Mouse (Mus musculus) heart, adult 2 months (tissue): ENCODE data around the gene Ptprh. TPM values are rescaled to one million over a fixed set of nuclear protein-coding genes. Genes with fewer than 3 reads are reported as not detected.

Experiments
- DNase-seq, 2 experiments: peaks; one replicate each; pipeline ENCODE4 v3.0.0; 2021
- H3K27ac ChIP-seq: fragments of 200-600 bp; 2 replicates; pipeline ENCODE4 v1.8.1; 2022
- H3K27me3 ChIP-seq: fragments of 200-500 bp; 2 replicates; pipeline ENCODE4 v1.6.1; 2012; ENCODE audit warnings: mild to moderate bottlenecking, low read length, inconsistent platforms, mixed read lengths; ENCODE audit not compliant: control insufficient read depth, insufficient read depth
- H3K36me3 ChIP-seq: fragments of 200-500 bp; 2 replicates; pipeline ENCODE4 v1.6.1; 2012; ENCODE audit warnings: low read length, inconsistent platforms; ENCODE audit not compliant: control insufficient read depth, insufficient read depth
- H3K4me1 ChIP-seq: fragments of 200-500 bp; 2 replicates; pipeline ENCODE4 v1.6.1; 2011; ENCODE audit warnings: low read length; ENCODE audit not compliant: control insufficient read depth, insufficient read depth
- H3K4me3 ChIP-seq: fragments of 200-600 bp; 2 replicates; pipeline ENCODE4 v1.8.1; 2022
- H3K79me2 ChIP-seq: fragments of 200-500 bp; replicated peaks from 2 replicates; pipeline ENCODE4 v1.6.1; 2012; ENCODE audit warnings: mild to moderate bottlenecking, inconsistent platforms, low read length, moderate library complexity, mixed read lengths; ENCODE audit not compliant: control insufficient read depth, insufficient read depth
- H3K9ac ChIP-seq: fragments of 200-500 bp; 2 replicates; pipeline ENCODE4 v1.6.1; 2012; ENCODE audit warnings: low read depth, mild to moderate bottlenecking, control low read depth, inconsistent platforms, low read length, mixed read lengths
- CTCF ChIP-seq: fragments of 200-600 bp; IDR thresholded peaks from 2 replicates; pipeline ENCODE4 v1.8.1; 2022; ENCODE audit warnings: antibody characterized with exemption, mild to moderate bottlenecking, moderate library complexity
- EP300 ChIP-seq: fragments of 200-500 bp; IDR thresholded peaks from 2 replicates; pipeline ENCODE4 v1.6.1; 2011; ENCODE audit warnings: low read depth, low read length, control low read depth; ENCODE audit not compliant: insufficient read depth
- POLR2A ChIP-seq: fragments of 200-500 bp; IDR thresholded peaks from 2 replicates; pipeline ENCODE4 v1.6.1; 2011; ENCODE audit warnings: mild to moderate bottlenecking, low read depth, low read length, control low read depth; ENCODE audit not compliant: insufficient read depth
- WGBS: fragments of 180-500 bp; shearing (Covaris S2); methylation state at CpG from one replicate; pipeline ENCODE4 v1.1.7; 2018; 5-methylcytosine and 5-hydroxymethylcytosine counted together
- intact Hi-C: fragments of 180-260 bp; cut with DNase I; formaldehyde crosslinking; loops from one replicate; pipeline ENCODE4 v1.15.1; 2025
- microRNA-seq, 2 experiments: library from miRNA; unstranded; fragments of <30 nt; microRNA quantifications; one replicate each; pipeline ENCODE4 v1.2.0; 2021
- polyA plus RNA-seq: library from polyadenylated mRNA; depleted of rRNA; stranded (reverse); fragments of >200 nt; gene quantifications from 2 replicates; pipeline ENCODE4 v1.2.3, GENCODE M21; 2012; rRNA removed
- total RNA-seq, 2 experiments: library from RNA; stranded (reverse); gene quantifications; 2 replicates each; pipeline ENCODE4 v1.2.3; 2021

The Ptprh gene
- total and polyA plus RNA-seq, 3 experiments: 0.06 TPM; not detected in 2

- Histone ChIP-seq H3K79me2 (peaks cover 7% of the 10 kb centered on the region), H3K36me3 (peaks cover 6% of the 10 kb centered on the region), H3K9ac (peak within 1 kb of the TSS; percentile 92), H3K4me3 (peak within 1 kb of the TSS; percentile 89), H3K27ac (peak within 1 kb of the TSS; percentile 97), H3K4me1 (peaks cover 27% of the 10 kb centered on the region), H3K27me3 (no peaks in the 10 kb centered on the region)
- peak; percentile 97 for DNase-seq
- WGBS: 1% methylated on average over 62 of the region's 62 CpGs
- TF ChIP-seq POLR2A: peak; percentile 69
- TF ChIP-seq CTCF: no peak
- 0 out of 2 replicates have a peak, but pooled peaks have one; percentile 7 for TF ChIP-seq EP300
- intact Hi-C loops: loop anchor here (5.0 to 10.0 kb wide), 3 partner anchors 54 to 413 kb away; partner anchors contain the start of genes Leng8, Rdh13 and Zfp628
Measured at GRCm38 (mm10) chr7:4501558-4502397, 102.1 kb downstream of the Ptprh start, which contains the start of gene Ppp1r12c. Gene Ppp1r12c (minus strand): TSS chr7:4501680.

- intact Hi-C loops: loop anchor here (5.0 to 10.0 kb wide), 3 partner anchors 54 to 414 kb away; partner anchors contain the start of genes Leng8, Rdh13 and Zfp628
- peaks cover 29% of the 10 kb centered on the region for H3K4me1 ChIP-seq
- 1% methylated on average over 52 of the region's 52 CpGs for WGBS
Measured at GRCm38 (mm10) chr7:4500892-4501471, 102.9 kb downstream of the Ptprh start.

GRCm38 (mm10) chr7:4499034-4499433 is 104.8 kb downstream of the Ptprh start:
- 44% methylated on average over 4 of the region's 4 CpGs for WGBS
- intact Hi-C loops: loop anchor here (2.0 to 10.0 kb wide), 2 partner anchors 20 to 1204 kb away; no protein-coding TSS in a partner anchor
- H3K27ac ChIP-seq: peak overlapping the region; percentile 97
- peaks cover 6% of the 10 kb centered on the region for H3K36me3 ChIP-seq
- peak overlapping the region; percentile 50 for H3K9ac ChIP-seq
- peaks cover 28% of the 10 kb centered on the region for H3K4me1 ChIP-seq
- TF ChIP-seq EP300 (no peak), CTCF (no peak), POLR2A (no peak)
- no peak for DNase-seq
- H3K27me3 ChIP-seq: no peaks in the 10 kb centered on the region
- H3K4me3 ChIP-seq: peak overlapping the region; percentile 18
- peaks cover 7% of the 10 kb centered on the region for H3K79me2 ChIP-seq

More at GRCm38 (mm10) chr7:4500892-4501471, 102.9 kb downstream of the Ptprh start:
- H3K4me3 ChIP-seq: peak overlapping the region; percentile 89
- peak overlapping the region; percentile 92 for H3K9ac ChIP-seq
- peaks cover 6% of the 10 kb centered on the region for H3K36me3 ChIP-seq
- H3K27ac ChIP-seq: peak overlapping the region; percentile 97
- H3K27me3 ChIP-seq: no peaks in the 10 kb centered on the region
- TF ChIP-seq CTCF: no peak
- TF ChIP-seq EP300: no peak
- TF ChIP-seq POLR2A: no peak
- peak; percentile 68 to 73 for DNase-seq
- peaks cover 7% of the 10 kb centered on the region for H3K79me2 ChIP-seq

Small RNAs within 50 kb of the gene (microRNA-seq; reads per million reads assigned to microRNA genes)
- gene Gm23577: 0 reads per million in 2 experiments

Other genes with a start within 250 kb of the Ptprh start
- gene Gp6, start 206.3 kb downstream of the Ptprh start, total RNA-seq: 1 to 10 TPM in 1 of 2 experiments, under 1 TPM in 1; 0.50 to 1.9 TPM
- gene Gp6, start 206.3 kb downstream of the Ptprh start, polyA plus RNA-seq: 0.44 and 0.76 TPM in 2 replicates
- 10 to 100 TPM; 31.0 to 34.1 TPM for gene Rdh13, start 158.4 kb downstream of the Ptprh start, total RNA-seq
- 25.1 and 42.5 TPM in 2 replicates for gene Rdh13, start 158.4 kb downstream of the Ptprh start, polyA plus RNA-seq
- gene Eps8l1, start 143.4 kb downstream of the Ptprh start, total RNA-seq: 1 to 10 TPM; 3.3 to 3.5 TPM
- 0.74 and 0.82 TPM in 2 replicates for gene Eps8l1, start 143.4 kb downstream of the Ptprh start, polyA plus RNA-seq
- gene Ppp1r12c, start 102.4 kb downstream of the Ptprh start, total RNA-seq: 10 to 100 TPM; 62.4 to 67.1 TPM
- 47.0 and 53.2 TPM in 2 replicates for gene Ppp1r12c, start 102.4 kb downstream of the Ptprh start, polyA plus RNA-seq
- gene Tnnt1, start 87.7 kb downstream of the Ptprh start, total RNA-seq: 10 to 100 TPM; 15.6 to 19.7 TPM
- gene Tnnt1, start 87.7 kb downstream of the Ptprh start, polyA plus RNA-seq: 9.2 and 12.1 TPM in 2 replicates
- over 10,000 TPM in 1 of 2 experiments, 1,000 to 10,000 TPM in 1; 9,834 to 11,008 TPM for gene Tnni3, start 79.8 kb downstream of the Ptprh start, total RNA-seq
- 13,898 and 21,553 TPM in 2 replicates for gene Tnni3, start 79.8 kb downstream of the Ptprh start, polyA plus RNA-seq
- gene Dnaaf3, start 71.6 kb downstream of the Ptprh start, total RNA-seq: 1 to 10 TPM; 2.3 to 2.7 TPM
- 12.4 and 13.2 TPM in 2 replicates for gene Dnaaf3, start 71.6 kb downstream of the Ptprh start, polyA plus RNA-seq
- gene Syt5, start 56.5 kb downstream of the Ptprh start, total RNA-seq: under 1 TPM; 0.39 to 0.86 TPM
- gene Syt5, start 56.5 kb downstream of the Ptprh start, polyA plus RNA-seq: 0.79 and 2.4 TPM in 2 replicates
- 1 to 10 TPM; 4.2 to 5.3 TPM for gene Tmem86b, start 27.4 kb upstream of the Ptprh start, total RNA-seq
- 12.8 and 19.2 TPM in 2 replicates for gene Tmem86b, start 27.4 kb upstream of the Ptprh start, polyA plus RNA-seq
- gene Ppp6r1, start 55.0 kb upstream of the Ptprh start, total RNA-seq: 10 to 100 TPM; 67.6 to 71.9 TPM
- 67.1 and 89.9 TPM in 2 replicates for gene Ppp6r1, start 55.0 kb upstream of the Ptprh start, polyA plus RNA-seq
- 10 to 100 TPM; 31.9 to 35.0 TPM for gene Hspbp1, start 81.0 kb upstream of the Ptprh start, total RNA-seq
- 27.0 and 29.7 TPM in 2 replicates for gene Hspbp1, start 81.0 kb upstream of the Ptprh start, polyA plus RNA-seq
- 1 to 10 TPM in 1 of 2 experiments, under 1 TPM in 1; 0.89 to 1.5 TPM for gene Brsk1, start 86.6 kb upstream of the Ptprh start, total RNA-seq
- 1.7 and 2.2 TPM in 2 replicates for gene Brsk1, start 86.6 kb upstream of the Ptprh start, polyA plus RNA-seq
- gene Tmem150b, start 121.2 kb upstream of the Ptprh start, total RNA-seq: not detected
- 0.16 and 0.59 TPM in 2 replicates for gene Tmem150b, start 121.2 kb upstream of the Ptprh start, polyA plus RNA-seq
- 10 to 100 TPM in 1 of 2 experiments, 1 to 10 TPM in 1; 8.5 to 11.2 TPM for gene Kmt5c, start 136.1 kb upstream of the Ptprh start, total RNA-seq
- 36.4 and 38.5 TPM in 2 replicates for gene Kmt5c, start 136.1 kb upstream of the Ptprh start, polyA plus RNA-seq
- gene Cox6b2, start 149.1 kb upstream of the Ptprh start, total RNA-seq: 1 to 10 TPM; 1.7 to 3.5 TPM
- 7.7 and 8.6 TPM in 2 replicates for gene Cox6b2, start 149.1 kb upstream of the Ptprh start, polyA plus RNA-seq
- gene Fam71e2, start 167.3 kb upstream of the Ptprh start, total RNA-seq: not detected
- 0.09 and 0.35 TPM in 2 replicates for gene Fam71e2, start 167.3 kb upstream of the Ptprh start, polyA plus RNA-seq
- gene Il11, start 178.8 kb upstream of the Ptprh start, total RNA-seq: not detected
- gene Il11, start 178.8 kb upstream of the Ptprh start, polyA plus RNA-seq: 0.15 TPM in 1 of 2 replicates, not detected in the other
- gene Tmem190, start 178.9 kb upstream of the Ptprh start, total RNA-seq: not detected
- 0.29 TPM in 1 of 2 replicates, not detected in the other for gene Tmem190, start 178.9 kb upstream of the Ptprh start, polyA plus RNA-seq
- 1 to 10 TPM; 5.3 to 5.4 TPM for gene Tmem238, start 185.6 kb upstream of the Ptprh start, total RNA-seq
- 2.2 and 4.3 TPM in 2 replicates for gene Tmem238, start 185.6 kb upstream of the Ptprh start, polyA plus RNA-seq
- 100 to 1,000 TPM; 492 to 575 TPM for gene Rpl28, start 188.8 kb upstream of the Ptprh start, total RNA-seq
- 135 and 202 TPM in 2 replicates for gene Rpl28, start 188.8 kb upstream of the Ptprh start, polyA plus RNA-seq
- 10 to 100 TPM; 85.1 to 99.1 TPM for gene Ube2s, start 208.5 kb upstream of the Ptprh start, total RNA-seq
- 167 and 265 TPM in 2 replicates for gene Ube2s, start 208.5 kb upstream of the Ptprh start, polyA plus RNA-seq
- gene Shisa7, start 240.7 kb upstream of the Ptprh start, total RNA-seq: under 1 TPM in 1 of 2 experiments, not detected in 1; 0.07 TPM
- 0.09 and 0.12 TPM in 2 replicates for gene Shisa7, start 240.7 kb upstream of the Ptprh start, polyA plus RNA-seq